Mouse (Mus musculus): ENCODE measurements around the gene Tmem107. TPM values are rescaled to one million over a fixed set of nuclear protein-coding genes. Genes with fewer than 3 reads are reported as not detected.

Tmem107 gene
- polyA plus RNA-seq, 1 experiment from 2014 or later, result 29.2 TPM

GRCm38 (mm10) chr11:69117737-69118695, 47.4 kb downstream of the Tmem107 start:
- under 1% methylated on average over 45 of the region's 45 CpGs for WGBS
- H3K36me3 ChIP-seq, result no peaks in the 10 kb centered on the region
- H3K27me3 ChIP-seq, result peaks cover 57% of the 10 kb centered on the region
- peak overlapping the region; percentile 84 for H3K4me3 ChIP-seq
- H3K4me2 ChIP-seq, result peak overlapping the region; percentile 98
- H3K4me1 ChIP-seq (replicated peaks), result peaks cover 44% of the 10 kb centered on the region
- peak overlapping the region; percentile 72 for H3K27ac ChIP-seq (replicated peaks)
- peak overlapping the region; percentile 82 for H3K9ac ChIP-seq
- no peaks in the 10 kb centered on the region for H3K9me3 ChIP-seq
- ATAC-seq (ENCODE audit: low read depth), result 0 out of 2 replicates have a peak, but pooled peaks have one; percentile 11

GRCm38 (mm10) chr11:69118765-69119164, 48.2 kb downstream of the Tmem107 start:
- H3K27ac ChIP-seq (replicated peaks), result no peak overlapping the region
- H3K9me3 ChIP-seq, result no peaks in the 10 kb centered on the region
- WGBS, result 0% methylated on average over 15 of the region's 15 CpGs
- peak overlapping the region; percentile 22; the same call in 1 of the 2 replicates for H3K9ac ChIP-seq
- peak overlapping the region; percentile 98 for H3K4me2 ChIP-seq
- ATAC-seq (ENCODE audit: low read depth), result no peak
- H3K36me3 ChIP-seq, result no peaks in the 10 kb centered on the region
- peak overlapping the region; percentile 84 for H3K4me3 ChIP-seq
- H3K4me1 ChIP-seq (replicated peaks), result peaks cover 44% of the 10 kb centered on the region
- peaks cover 50% of the 10 kb centered on the region for H3K27me3 ChIP-seq

DNA sequence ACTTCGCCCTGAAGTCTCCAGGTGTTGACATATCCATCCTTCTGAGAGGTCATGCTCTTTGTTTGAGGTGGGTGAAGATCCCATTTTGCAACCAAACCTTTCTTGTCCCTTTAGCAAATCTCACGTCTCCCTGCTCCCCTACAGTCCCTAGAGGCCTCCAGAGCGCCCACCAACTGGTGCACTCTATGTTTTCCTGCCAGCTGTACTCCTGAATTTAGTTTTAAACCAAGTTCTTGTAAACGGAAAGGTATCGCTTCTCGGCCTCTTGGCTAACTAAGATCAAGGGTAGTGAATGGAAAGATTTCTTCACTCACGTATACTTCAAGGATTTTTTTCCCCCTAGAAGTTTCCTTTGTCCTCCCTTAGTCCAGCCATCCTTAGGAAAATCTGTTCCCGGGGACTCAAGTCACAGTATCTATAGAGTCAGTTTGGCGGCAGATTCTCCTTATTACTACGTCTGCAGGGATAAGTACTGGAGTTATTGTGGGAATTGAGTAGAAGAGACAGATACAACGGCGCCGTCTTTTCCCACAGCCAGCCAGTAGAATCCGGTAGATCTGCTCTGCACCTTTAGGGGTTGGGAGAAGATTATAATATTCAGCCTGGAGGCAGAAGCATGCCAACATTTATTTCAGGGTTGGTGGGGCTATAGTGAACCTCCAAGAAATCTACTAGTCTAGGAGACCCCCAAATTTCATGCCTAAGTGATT, 49.0 kb downstream of the Tmem107 start:
- peaks cover 44% of the 10 kb centered on the region for H3K4me1 ChIP-seq (replicated peaks)
- 20% methylated on average over 14 of the region's 14 CpGs for WGBS
- no peak overlapping the region for H3K27ac ChIP-seq (replicated peaks)
- H3K4me3 ChIP-seq, result peak overlapping the region; percentile 84
- H3K4me2 ChIP-seq, result peak overlapping the region; percentile 98
- ATAC-seq (ENCODE audit: low read depth), result no peak
- H3K9me3 ChIP-seq, result no peaks in the 10 kb centered on the region
- no peaks in the 10 kb centered on the region for H3K36me3 ChIP-seq
- H3K27me3 ChIP-seq, result peaks cover 44% of the 10 kb centered on the region
- H3K9ac ChIP-seq, result 0 out of 2 replicates have a peak overlapping the region, but pooled peaks have one; percentile 22

DNA sequence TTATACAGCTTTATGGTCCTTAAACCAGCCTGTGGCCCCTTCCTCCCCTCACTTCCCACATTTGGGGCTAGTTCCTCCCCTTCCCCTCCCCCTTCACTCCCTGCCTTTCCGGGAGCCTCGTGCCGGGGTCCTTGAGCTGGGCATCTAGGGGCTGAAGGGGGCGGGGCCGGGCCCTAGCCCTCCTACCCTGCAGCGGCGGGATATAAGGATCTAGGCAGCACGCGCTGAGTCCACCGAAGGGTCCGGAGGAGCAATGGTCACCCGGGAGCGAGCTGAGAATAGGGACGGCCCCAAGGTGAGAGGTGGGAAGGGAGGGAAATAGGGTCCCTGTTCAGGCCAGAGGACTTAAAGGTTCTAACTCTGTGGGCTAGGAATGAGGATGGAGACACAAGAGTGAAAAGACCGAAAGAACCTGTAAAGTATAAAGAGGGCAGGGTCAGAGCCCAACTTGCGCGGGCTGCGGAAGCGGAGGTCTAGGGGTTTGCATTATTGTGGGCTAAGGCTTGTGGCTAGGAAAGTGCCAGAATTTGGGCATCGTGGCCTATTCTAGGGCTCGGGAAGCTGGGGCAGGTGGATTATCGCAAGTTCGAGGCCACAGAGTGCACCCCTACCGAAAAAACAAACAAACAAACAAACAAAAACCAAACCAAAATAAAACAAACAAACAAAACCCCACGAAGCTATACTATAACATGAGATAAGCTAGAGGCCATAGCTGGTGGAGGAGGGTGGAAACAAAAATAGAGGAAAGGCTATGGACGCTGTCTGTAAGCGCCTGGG, 49.8 kb downstream of the Tmem107 start, which contains the start of gene Hes7:
Hes7 (plus strand) TSS at position 184 of the 780 bp plus-strand sequence.
- H3K9me3 ChIP-seq, result no peaks in the 10 kb centered on the region
- H3K4me2 ChIP-seq, result peak within 1 kb of the TSS; percentile 98
- H3K27me3 ChIP-seq, result peaks cover 36% of the 10 kb centered on the region
- H3K36me3 ChIP-seq, result no peaks in the 10 kb centered on the region
- ATAC-seq (ENCODE audit: low read depth), result no peak
- no peak within 1 kb of the TSS for H3K27ac ChIP-seq (replicated peaks)
- peaks cover 46% of the 10 kb centered on the region for H3K4me1 ChIP-seq (replicated peaks)
- H3K9ac ChIP-seq, result peak within 1 kb of the TSS; percentile 80
- H3K4me3 ChIP-seq, result peak within 1 kb of the TSS; percentile 84
- WGBS, result 1% methylated on average over 27 of the region's 27 CpGs

DNA sequence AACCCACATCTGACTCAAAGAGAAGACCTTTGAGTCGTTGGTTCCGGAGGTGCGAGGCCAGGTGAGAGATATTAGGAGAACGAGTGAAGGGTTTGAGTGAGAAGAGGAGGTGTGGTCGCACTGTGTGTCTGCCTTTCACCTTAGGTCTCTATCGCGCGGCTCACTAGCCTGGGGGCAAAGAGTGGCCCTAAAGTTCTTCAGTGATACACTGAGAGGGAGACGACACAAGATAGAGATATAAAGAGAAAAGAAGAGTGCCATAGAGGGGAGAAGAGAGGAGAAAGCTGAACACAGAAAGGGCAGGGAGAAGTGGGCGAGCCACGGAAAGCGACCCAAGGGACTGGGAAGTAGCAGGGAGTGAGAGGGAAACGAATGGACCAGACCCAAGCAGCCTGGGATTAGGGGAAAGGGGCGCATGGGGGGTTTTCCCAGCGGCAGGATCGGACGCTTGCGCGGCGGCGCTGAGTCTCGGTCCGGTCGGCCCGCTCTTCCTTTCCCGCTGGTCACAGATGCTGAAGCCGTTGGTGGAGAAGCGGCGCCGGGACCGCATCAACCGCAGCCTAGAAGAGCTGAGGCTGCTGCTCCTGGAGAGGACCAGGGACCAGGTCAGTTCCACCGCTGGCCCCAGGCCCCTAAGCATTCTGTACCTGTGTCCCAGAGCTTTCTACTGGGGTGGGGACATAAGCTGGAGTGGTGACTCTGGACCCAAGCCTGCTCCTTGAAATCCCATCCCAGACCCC, 50.6 kb downstream of the Tmem107 start:
- H3K36me3 ChIP-seq, result no peaks in the 10 kb centered on the region
- H3K4me1 ChIP-seq (replicated peaks), result peaks cover 53% of the 10 kb centered on the region
- peaks cover 29% of the 10 kb centered on the region for H3K27me3 ChIP-seq
- H3K9me3 ChIP-seq, result no peaks in the 10 kb centered on the region
- WGBS, result under 1% methylated on average over 33 of the region's 33 CpGs
- no peak for ATAC-seq (ENCODE audit: low read depth)
- peak overlapping the region; percentile 80 for H3K9ac ChIP-seq
- no peak overlapping the region for H3K27ac ChIP-seq (replicated peaks)
- peak overlapping the region; percentile 98 for H3K4me2 ChIP-seq
- peak overlapping the region; percentile 84 for H3K4me3 ChIP-seq

- peaks cover 57% of the 10 kb centered on the region for H3K4me1 ChIP-seq (replicated peaks)
Observed at GRCm38 (mm10) chr11:69121741-69122335, 51.2 kb downstream of the Tmem107 start.

GRCm38 (mm10) chr11:69122336-69122951, 51.8 kb downstream of the Tmem107 start, which contains the start of gene 9130213A22Rik:
9130213A22Rik (minus strand) TSS chr11:69122589.
- Histone ChIP-seq H3K27me3 (peaks cover 30% of the 10 kb centered on the region), H3K4me3 (peak within 1 kb of the TSS; percentile 84), H3K4me1 (replicated peaks) (peaks cover 51% of the 10 kb centered on the region), H3K36me3 (no peaks in the 10 kb centered on the region), H3K9ac (peak within 1 kb of the TSS; percentile 80), H3K4me2 (peak within 1 kb of the TSS; percentile 98), H3K9me3 (no peaks in the 10 kb centered on the region), H3K27ac (replicated peaks) (peak within 1 kb of the TSS; percentile 72)
- ATAC-seq (ENCODE audit: low read depth), result peak; percentile 68
- under 1% methylated on average over 64 of the region's 66 CpGs for WGBS

More at GRCm38 (mm10) chr11:69121741-69122335, 51.2 kb downstream of the Tmem107 start:
- no peak for ATAC-seq (ENCODE audit: low read depth)
- Histone ChIP-seq H3K4me2 (peak overlapping the region; percentile 98), H3K27ac (replicated peaks) (peak overlapping the region; percentile 72), H3K4me3 (peak overlapping the region; percentile 84), H3K9me3 (no peaks in the 10 kb centered on the region), H3K9ac (peak overlapping the region; percentile 80), H3K36me3 (no peaks in the 10 kb centered on the region), H3K27me3 (peaks cover 25% of the 10 kb centered on the region)
- WGBS, result 1% methylated on average over 31 of the region's 32 CpGs

Other genes with a start within 250 kb of the Tmem107 start
- gene Ndel1, start 198.9 kb upstream of the Tmem107 start, polyA plus RNA-seq (2015; fragmentation: Nextera tagmentation; extraction: Ambion mirVana), result 96.9 and 97.7 TPM in 2 replicates
- gene Rnf222, start 182.3 kb upstream of the Tmem107 start, polyA plus RNA-seq (2015; fragmentation: Nextera tagmentation; extraction: Ambion mirVana), result not detected in 2 replicates
- gene Rpl26, start 169.2 kb upstream of the Tmem107 start, polyA plus RNA-seq (2015; fragmentation: Nextera tagmentation; extraction: Ambion mirVana), result 743 and 760 TPM in 2 replicates
- 0.40 TPM in 1 of 2 replicates, not detected in the other for gene Odf4, start 143.7 kb upstream of the Tmem107 start, polyA plus RNA-seq (2015; fragmentation: Nextera tagmentation; extraction: Ambion mirVana)
- 14.4 and 14.8 TPM in 2 replicates for gene Arhgef15, start 113.3 kb upstream of the Tmem107 start, polyA plus RNA-seq (2015; fragmentation: Nextera tagmentation; extraction: Ambion mirVana)
- 2.0 and 2.5 TPM in 2 replicates for gene Slc25a35, start 102.7 kb upstream of the Tmem107 start, polyA plus RNA-seq (2015; fragmentation: Nextera tagmentation; extraction: Ambion mirVana)
- gene Rangrf, start 95.6 kb upstream of the Tmem107 start, polyA plus RNA-seq (2015; fragmentation: Nextera tagmentation; extraction: Ambion mirVana), result 27.6 and 33.7 TPM in 2 replicates
- 19.1 and 21.9 TPM in 2 replicates for gene Pfas, start 62.3 kb upstream of the Tmem107 start, polyA plus RNA-seq (2015; fragmentation: Nextera tagmentation; extraction: Ambion mirVana)
- gene Ctc1, start 54.9 kb upstream of the Tmem107 start, polyA plus RNA-seq (2015; fragmentation: Nextera tagmentation; extraction: Ambion mirVana), result 49.6 and 52.8 TPM in 2 replicates
- 22.7 and 33.0 TPM in 2 replicates for gene Aurkb, start 25.2 kb upstream of the Tmem107 start, polyA plus RNA-seq (2015; fragmentation: Nextera tagmentation; extraction: Ambion mirVana)
- gene Borcs6, start 11.1 kb upstream of the Tmem107 start, polyA plus RNA-seq (2015; fragmentation: Nextera tagmentation; extraction: Ambion mirVana), result 14.7 and 16.8 TPM in 2 replicates
- gene Vamp2, start 17.7 kb downstream of the Tmem107 start, polyA plus RNA-seq (2015; fragmentation: Nextera tagmentation; extraction: Ambion mirVana), result 268 and 282 TPM in 2 replicates
- gene Per1, start 24.4 kb downstream of the Tmem107 start, polyA plus RNA-seq (2015; fragmentation: Nextera tagmentation; extraction: Ambion mirVana), result 8.0 and 8.4 TPM in 2 replicates
- 0.61 TPM in 1 of 2 replicates, not detected in the other for gene Hes7, start 49.6 kb downstream of the Tmem107 start, polyA plus RNA-seq (2015; fragmentation: Nextera tagmentation; extraction: Ambion mirVana)
- gene 9130213A22Rik, start 51.8 kb downstream of the Tmem107 start, polyA plus RNA-seq (2015; fragmentation: Nextera tagmentation; extraction: Ambion mirVana), result 0.18 and 0.32 TPM in 2 replicates
- 0.59 and 1.2 TPM in 2 replicates for gene Aloxe3, start 55.1 kb downstream of the Tmem107 start, polyA plus RNA-seq (2015; fragmentation: Nextera tagmentation; extraction: Ambion mirVana)
- gene Alox12b, start 86.2 kb downstream of the Tmem107 start, polyA plus RNA-seq (2015; fragmentation: Nextera tagmentation; extraction: Ambion mirVana), result 0.22 and 0.23 TPM in 2 replicates
- 0.17 TPM in 1 of 2 replicates, not detected in the other for gene Alox8, start 127.0 kb downstream of the Tmem107 start, polyA plus RNA-seq (2015; fragmentation: Nextera tagmentation; extraction: Ambion mirVana)
- 0.21 TPM in 2 replicates for gene Gucy2e, start 166.2 kb downstream of the Tmem107 start, polyA plus RNA-seq (2015; fragmentation: Nextera tagmentation; extraction: Ambion mirVana)